Mouse (Mus musculus) mesoderm, embryonic 11.5 days (tissue): ENCODE data around the gene Ptprm.

ENCODE experiments used
- DNase-seq: peaks from one replicate; pipeline ENCODE4 v3.0.0-alpha.2; 2012; ENCODE audit warnings: low read depth, low spot score

Gene Ptprm

GRCm38 (mm10) chr17:66680662-66681061, 673.6 kb downstream of the Ptprm start:
- peak; percentile 48 for DNase-seq

GRCm38 (mm10) chr17:66674667-66675066, 679.6 kb downstream of the Ptprm start:
- no peak for DNase-seq

GRCm38 (mm10) chr17:66671715-66672230, 682.5 kb downstream of the Ptprm start:
- no peak for DNase-seq

- no peak for DNase-seq
Measured at GRCm38 (mm10) chr17:66671287-66671686, 683.0 kb downstream of the Ptprm start.

- no peak for DNase-seq
Measured at GRCm38 (mm10) chr17:66665791-66666190, 688.5 kb downstream of the Ptprm start.

- DNase-seq, result no peak
Measured at GRCm38 (mm10) chr17:66665201-66665756, 689.0 kb downstream of the Ptprm start.

- DNase-seq, result no peak
Measured at GRCm38 (mm10) chr17:66664796-66665195, 689.5 kb downstream of the Ptprm start.

- DNase-seq, result peak; percentile 35
Measured at GRCm38 (mm10) chr17:66659242-66659641, 695.0 kb downstream of the Ptprm start.

GRCm38 (mm10) chr17:66637951-66638722, 716.1 kb downstream of the Ptprm start:
- DNase-seq, result no peak

GRCm38 (mm10) chr17:66619996-66620656, 734.1 kb downstream of the Ptprm start:
- no peak for DNase-seq

GRCm38 (mm10) chr17:66619255-66619826, 734.9 kb downstream of the Ptprm start:
- no peak for DNase-seq
